Mouse (Mus musculus): ENCODE measurements around the gene Amdhd1. TPM values are rescaled to one million over a fixed set of nuclear protein-coding genes. Genes with fewer than 3 reads are reported as not detected.

Amdhd1 gene
- total RNA-seq, 4 experiments from 2014 or later, result 0.25 to 0.52 (median 0.34) TPM

DNA sequence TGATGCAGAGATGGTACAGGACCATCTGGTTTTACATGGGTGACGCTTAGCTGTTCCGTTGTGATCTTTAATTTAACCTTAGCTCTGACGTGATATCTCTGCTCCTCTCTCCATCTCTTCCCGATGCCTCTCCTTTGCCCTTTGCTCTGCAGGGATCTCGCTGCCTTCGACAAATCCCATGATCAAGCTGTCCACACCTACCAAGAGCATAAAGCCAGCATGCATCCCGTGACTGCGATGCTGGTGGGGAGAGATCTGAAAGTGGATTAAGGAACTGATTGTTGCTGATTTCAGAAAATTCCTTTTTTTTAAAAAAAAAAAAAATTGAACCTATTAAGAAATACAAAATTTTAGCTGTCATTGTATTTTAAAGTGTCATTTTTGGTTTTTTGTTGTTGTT lies 55.3 kb downstream of the Amdhd1 start:
- no peak for DNase-seq (ENCODE audit: low spot score in 2 of 2)

Other genes starting within 250 kb of the Amdhd1 start
- gene Elk3, start 228.9 kb downstream of the Amdhd1 start, total RNA-seq (2022), result 10 to 100 TPM in 2 of 4 experiments, 1 to 10 TPM in 2; 7.5 to 18.4 (median 12.0) TPM
- gene Lta4h, start 86.6 kb downstream of the Amdhd1 start, total RNA-seq (2022), result 10 to 100 TPM; 55.0 to 62.8 (median 60.4) TPM
- gene Hal, start 51.3 kb downstream of the Amdhd1 start, total RNA-seq (2022), result under 1 TPM; 0.16 to 0.75 (median 0.46) TPM
- gene Ccdc38, start 599 bp upstream of the Amdhd1 start, total RNA-seq (2022), result under 1 TPM in 1 of 4 experiments, not detected in 3; 0.14 TPM
- 10 to 100 TPM in 2 of 4 experiments, 1 to 10 TPM in 2; 6.6 to 13.3 (median 10.9) TPM for gene Snrpf, start 49.7 kb upstream of the Amdhd1 start, total RNA-seq (2022)
- 1 to 10 TPM; 6.3 to 7.9 (median 7.3) TPM for gene Ntn4, start 100.6 kb upstream of the Amdhd1 start, total RNA-seq (2022)

All from layer of hippocampus, adult 8-10 months (tissue).